Mouse (Mus musculus) heart, embryonic 11.5 days (tissue): ENCODE results near the gene Olfr1333. TPM values are rescaled to one million over a fixed set of nuclear protein-coding genes. Genes with fewer than 3 reads are reported as not detected.

ENCODE experiments used
- polyA plus RNA-seq: library from polyadenylated mRNA; unstranded; fragments of >200 nt; fragmentation: Nextera tagmentation; extraction: Ambion mirVana; gene quantifications from 2 replicates; pipeline ENCODE4 v1.2.1, GENCODE M21; 2014

Olfr1333 gene
- polyA plus RNA-seq, 1 experiment from 2014 or later: not detected

Other genes starting within 250 kb of the Olfr1333 start
- gene Cfap57, start 215.5 kb downstream of the Olfr1333 start, polyA plus RNA-seq: 1.2 and 1.5 TPM in 2 replicates
- gene Ebna1bp2, start 215.5 kb downstream of the Olfr1333 start, polyA plus RNA-seq: 106 and 111 TPM in 2 replicates
- not detected in 2 replicates for gene Olfr62, start 177.3 kb downstream of the Olfr1333 start, polyA plus RNA-seq
- gene Olfr1342, start 143.5 kb downstream of the Olfr1333 start, polyA plus RNA-seq: not detected in 2 replicates
- gene Olfr1341, start 132.8 kb downstream of the Olfr1333 start, polyA plus RNA-seq: not detected in 2 replicates
- not detected in 2 replicates for gene Olfr1340, start 116.1 kb downstream of the Olfr1333 start, polyA plus RNA-seq
- gene Olfr1339, start 104.1 kb downstream of the Olfr1333 start, polyA plus RNA-seq: not detected in 2 replicates
- not detected in 2 replicates for gene Olfr1338, start 77.5 kb downstream of the Olfr1333 start, polyA plus RNA-seq
- not detected in 2 replicates for gene Olfr1337, start 53.7 kb downstream of the Olfr1333 start, polyA plus RNA-seq
- gene Olfr1335, start 26.3 kb downstream of the Olfr1333 start, polyA plus RNA-seq: not detected in 2 replicates
- gene Olfr1331, start 28.4 kb upstream of the Olfr1333 start, polyA plus RNA-seq: not detected in 2 replicates
- not detected in 2 replicates for gene Olfr1330, start 52.3 kb upstream of the Olfr1333 start, polyA plus RNA-seq
- gene Olfr1329, start 81.2 kb upstream of the Olfr1333 start, polyA plus RNA-seq: not detected in 2 replicates
- gene Olfr1328, start 102.3 kb upstream of the Olfr1333 start, polyA plus RNA-seq: 0.04 TPM in 1 of 2 replicates, not detected in the other
- not detected in 2 replicates for gene Lao1, start 125.3 kb upstream of the Olfr1333 start, polyA plus RNA-seq